Mouse (Mus musculus) small intestine, adult 2 months (tissue): Measurements from ENCODE around the gene Mog. TPM values are rescaled to one million over a fixed set of nuclear protein-coding genes. Genes with fewer than 3 reads are reported as not detected.

Experiments used
- H3K27ac ChIP-seq: fragments of 200-500 bp; 2 replicates; pipeline ENCODE4 v1.5.1; 2012; ENCODE audit warnings: low read depth, low read length, control low read depth, inconsistent platforms; ENCODE audit not compliant: insufficient read depth
- H3K27me3 ChIP-seq: fragments of 200-500 bp; 2 replicates; pipeline ENCODE4 v1.6.1; 2012; ENCODE audit warnings: mild to moderate bottlenecking, moderate library complexity, low read length, inconsistent platforms; ENCODE audit not compliant: control insufficient read depth, insufficient read depth
- H3K36me3 ChIP-seq: fragments of 200-500 bp; 2 replicates; pipeline ENCODE4 v1.6.1; 2012; ENCODE audit warnings: mild to moderate bottlenecking, low read length, control low read depth, inconsistent platforms; ENCODE audit not compliant: control insufficient read depth, insufficient read depth
- H3K4me1 ChIP-seq: fragments of 200-500 bp; 2 replicates; pipeline ENCODE4 v1.6.1; 2012; ENCODE audit warnings: low read length, inconsistent platforms, mixed read lengths; ENCODE audit not compliant: control insufficient read depth, insufficient read depth, insufficient read length
- H3K4me3 ChIP-seq: fragments of 200-500 bp; 2 replicates; pipeline ENCODE4 v1.5.1; 2012; ENCODE audit warnings: low read depth, mild to moderate bottlenecking, control low read depth, inconsistent platforms, low read length, moderate library complexity
- CTCF ChIP-seq: fragments of 200-500 bp; IDR thresholded peaks from 2 replicates; pipeline ENCODE4 v1.5.1; 2012; ENCODE audit warnings: low read depth, mild to moderate bottlenecking, control low read depth, inconsistent platforms, low read length, moderate library complexity, mixed read lengths; ENCODE audit not compliant: insufficient replicate concordance, insufficient read length; ENCODE audit errors: extremely low read depth
- POLR2A ChIP-seq: fragments of 200-500 bp; IDR thresholded peaks from 2 replicates; pipeline ENCODE4 v1.6.1; 2012; ENCODE audit warnings: low read depth, mild to moderate bottlenecking, control low read depth, inconsistent platforms, low read length, moderate library complexity
- WGBS: fragments of 180-500 bp; shearing (Covaris S2); methylation state at CpG from one replicate; pipeline ENCODE4 v1.1.7; 2018; 5-methylcytosine and 5-hydroxymethylcytosine counted together
- polyA plus RNA-seq: library from polyadenylated mRNA; depleted of rRNA; stranded (reverse); fragments of >200 nt; gene quantifications from 2 replicates; pipeline ENCODE4 v1.2.3, GENCODE M21; 2012

Mog gene
- polyA plus RNA-seq, 1 experiment, result not detected

DNA sequence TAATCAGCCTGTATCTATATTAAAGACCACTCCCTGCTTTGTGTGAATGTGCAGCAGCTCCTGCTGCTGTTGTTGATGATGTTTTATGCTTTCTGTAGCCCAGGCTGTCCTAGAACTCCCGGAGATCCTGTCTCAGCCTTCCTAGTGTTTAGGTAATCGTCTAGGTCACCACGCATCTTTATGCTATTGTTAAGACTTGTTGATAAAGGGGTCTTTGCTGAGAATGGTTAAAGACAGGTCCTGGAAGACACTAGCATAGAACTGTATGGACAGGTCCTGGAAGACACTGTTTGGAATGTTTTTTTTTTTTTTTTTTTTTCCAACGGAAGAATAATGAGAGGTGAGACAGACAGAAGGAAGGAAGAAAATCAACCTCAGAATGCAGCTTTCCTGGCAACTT is 19.8 kb downstream of the Mog start:
- H3K27me3 ChIP-seq, result peaks cover 9% of the 10 kb centered on the region
- no peak overlapping the region for H3K4me3 ChIP-seq
- H3K36me3 ChIP-seq, result no peaks in the 10 kb centered on the region
- 0 out of 2 replicates have a peak, but pooled peaks cover 3% of the 10 kb centered on the region for H3K4me1 ChIP-seq
- TF ChIP-seq POLR2A (no peak), CTCF (no peak)
- H3K27ac ChIP-seq, result no peak overlapping the region
- WGBS, result 48% methylated on average over 4 of the region's 4 CpGs

GRCm38 (mm10) chr17:37002364-37003330 is 20.6 kb downstream of the Mog start:
- Histone ChIP-seq H3K27ac (no peak overlapping the region), H3K4me1 (0 out of 2 replicates have a peak, but pooled peaks cover 3% of the 10 kb centered on the region), H3K36me3 (no peaks in the 10 kb centered on the region), H3K27me3 (peaks cover 9% of the 10 kb centered on the region), H3K4me3 (peak overlapping the region; percentile 60)
- TF ChIP-seq POLR2A, result no peak
- TF ChIP-seq CTCF, result no peak
- WGBS, result 2% methylated on average over 49 of the region's 49 CpGs

DNA sequence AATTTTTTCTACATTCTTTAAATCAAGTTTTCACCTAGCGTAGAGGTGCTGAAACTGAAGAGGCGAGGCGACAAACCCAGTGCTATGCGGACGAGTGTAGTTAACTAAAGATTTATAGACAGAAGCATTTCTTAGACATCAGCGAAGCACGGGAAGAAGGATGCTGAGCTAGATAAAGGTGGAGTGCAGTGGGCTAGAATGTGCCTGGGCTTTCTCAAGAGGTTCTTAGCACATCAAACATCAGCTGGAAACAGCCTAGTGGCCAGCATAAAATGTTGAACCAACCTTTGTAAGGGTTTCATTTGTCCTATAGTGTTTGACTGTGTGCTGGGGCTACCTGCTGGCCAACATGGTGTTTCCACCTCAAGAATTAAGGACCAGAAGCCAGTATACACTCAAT is 22.3 kb downstream of the Mog start, which contains the start of gene Zfp57:
Gene Zfp57, plus strand, starts transcription at position 301 of the 400 bp plus-strand sequence.
- peaks cover 9% of the 10 kb centered on the region for H3K27me3 ChIP-seq
- no peak within 1 kb of the TSS for H3K4me3 ChIP-seq
- 93% methylated on average over 7 of the region's 7 CpGs for WGBS
- TF ChIP-seq CTCF (no peak), POLR2A (no peak)
- H3K36me3 ChIP-seq, result no peaks in the 10 kb centered on the region
- H3K27ac ChIP-seq, result no peak within 1 kb of the TSS
- H3K4me1 ChIP-seq, result 0 out of 2 replicates have a peak, but pooled peaks cover 3% of the 10 kb centered on the region

- WGBS, result 58% methylated on average over 2 of the region's 2 CpGs
Measured at GRCm38 (mm10) chr17:36998477-36998876, 24.7 kb downstream of the Mog start.

DNA sequence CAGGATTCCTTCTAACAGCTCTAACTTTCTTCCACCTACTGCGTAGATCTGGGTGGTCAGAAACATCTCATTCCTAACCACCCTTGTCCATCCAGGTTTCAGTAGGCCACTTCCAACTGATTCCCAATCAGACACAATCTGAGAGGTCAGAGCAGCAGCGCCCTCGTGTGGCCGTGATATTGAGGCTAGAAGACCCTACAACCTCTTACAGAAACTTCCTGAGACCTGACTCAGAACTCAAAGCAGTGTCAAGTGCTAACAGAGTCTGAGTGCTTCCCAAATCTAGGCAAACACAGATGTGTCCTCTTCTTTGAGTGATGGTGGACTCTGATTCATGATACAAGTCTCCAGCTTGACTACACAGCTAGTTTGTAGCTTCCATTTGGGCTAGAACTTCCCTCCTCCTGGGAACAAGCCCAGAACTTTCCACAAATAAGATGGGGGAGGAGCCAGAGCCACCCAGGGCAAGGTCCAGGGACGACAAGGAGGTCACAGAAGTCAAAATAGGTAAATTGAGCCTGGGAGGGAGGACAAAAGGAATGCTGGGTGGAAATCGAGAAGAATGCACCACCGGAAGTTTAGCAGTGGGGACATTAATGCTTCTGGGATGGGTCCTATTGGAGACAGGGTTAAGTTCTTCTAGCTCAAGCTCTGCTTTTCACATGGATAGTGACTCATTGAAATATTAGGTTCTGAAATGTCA is 26.0 kb downstream of the Mog start:
- H3K36me3 ChIP-seq, result no peaks in the 10 kb centered on the region
- no peaks in the 10 kb centered on the region for H3K4me1 ChIP-seq
- no peaks in the 10 kb centered on the region for H3K27me3 ChIP-seq
- TF ChIP-seq POLR2A, result no peak
- TF ChIP-seq CTCF, result peak; percentile 86; the same call in 1 of the 2 replicates
- 17% methylated on average over 7 of the region's 7 CpGs for WGBS
- no peak overlapping the region for H3K27ac ChIP-seq
- H3K4me3 ChIP-seq, result no peak overlapping the region

More at GRCm38 (mm10) chr17:36998477-36998876, 24.7 kb downstream of the Mog start:
- no peaks in the 10 kb centered on the region for H3K36me3 ChIP-seq
- 0 out of 2 replicates have a peak, but pooled peaks cover 3% of the 10 kb centered on the region for H3K4me1 ChIP-seq
- TF ChIP-seq POLR2A (no peak), CTCF (no peak)
- peaks cover 9% of the 10 kb centered on the region for H3K27me3 ChIP-seq
- H3K27ac ChIP-seq, result no peak overlapping the region
- H3K4me3 ChIP-seq, result no peak overlapping the region

GRCm38 (mm10) chr17:36995448-36995847 is 27.8 kb downstream of the Mog start:
- H3K27ac ChIP-seq, result no peak overlapping the region
- TF ChIP-seq POLR2A (no peak), CTCF (no peak)
- H3K36me3 ChIP-seq, result no peaks in the 10 kb centered on the region
- WGBS, result 37% methylated on average over 3 of the region's 3 CpGs
- no peaks in the 10 kb centered on the region for H3K4me1 ChIP-seq
- no peaks in the 10 kb centered on the region for H3K27me3 ChIP-seq
- no peak overlapping the region for H3K4me3 ChIP-seq

DNA sequence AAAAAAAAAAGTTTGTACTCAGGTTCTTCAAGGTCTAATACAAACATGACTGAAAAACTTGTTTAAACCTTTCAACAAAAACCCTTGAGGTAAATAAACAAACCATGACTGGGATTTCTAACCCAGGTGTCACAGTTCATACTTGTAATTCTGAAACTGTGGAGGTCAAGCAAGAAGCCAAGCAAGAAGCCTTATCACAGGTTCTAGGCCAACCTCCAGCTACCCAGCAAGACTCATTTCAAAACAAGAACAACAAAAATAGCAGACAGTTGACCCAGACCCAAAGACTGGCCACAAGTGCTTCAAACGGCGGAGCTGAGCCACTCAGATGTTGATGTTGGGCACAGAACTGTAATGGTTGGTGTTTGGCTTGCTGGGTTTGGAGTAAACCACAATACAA is 28.7 kb downstream of the Mog start:
- 78% methylated on average over 2 of the region's 2 CpGs for WGBS
- TF ChIP-seq CTCF, result no peak
- Histone ChIP-seq H3K27ac (no peak overlapping the region), H3K27me3 (no peaks in the 10 kb centered on the region), H3K4me3 (no peak overlapping the region), H3K4me1 (no peaks in the 10 kb centered on the region), H3K36me3 (no peaks in the 10 kb centered on the region)
